Mouse (Mus musculus): Measurements from ENCODE around the gene Il18. TPM values are rescaled to one million over a fixed set of nuclear protein-coding genes. Genes with fewer than 3 reads are reported as not detected.

Il18 gene
- polyA plus RNA-seq, 2 experiments = 4.9 to 9.7 TPM

GRCm38 (mm10) chr9:50535930-50536329 lies 18.7 kb upstream of the Il18 start:
- Histone ChIP-seq H3K4me3 (ENCODE audit: insufficient read depth in 1 of 2, low read depth in 2 of 2, low read length in 2 of 2) (no peak overlapping the region), H3K27me3 (ENCODE audit: control insufficient read depth, insufficient read depth, low read length) (no peaks in the 10 kb centered on the region), H3K9me3 (ENCODE audit: control insufficient read depth, low read length) (no peaks in the 10 kb centered on the region), H3K9ac (replicated peaks) (no peak overlapping the region), H3K36me3 (replicated peaks; ENCODE audit: control insufficient read depth, insufficient read depth, low read depth) (no peaks in the 10 kb centered on the region), H3K4me2 (ENCODE audit: low read depth) (no peak overlapping the region), H3K4me1 (replicated peaks; ENCODE audit: control insufficient read depth in 2 of 2, insufficient read depth in 2 of 2, low read length in 1 of 2) (peaks cover 0 to 11% of the 10 kb centered on the region in 2 experiments; a peak in 2 of 4 replicates), H3K27ac (no peak overlapping the region)
- DNase-seq (ENCODE audit: low read depth in 3 of 3, low spot score in 3 of 3) (no peak), ATAC-seq (ENCODE audit: insufficient read depth) (no peak)
- TF ChIP-seq EP300 (IDR thresholded peaks at IDR 0.05; ENCODE audit: low read depth) = no peak
- WGBS (ENCODE audit: insufficient replicate concordance) = 62% methylated on average over 5 of the region's 5 CpGs

DNA sequence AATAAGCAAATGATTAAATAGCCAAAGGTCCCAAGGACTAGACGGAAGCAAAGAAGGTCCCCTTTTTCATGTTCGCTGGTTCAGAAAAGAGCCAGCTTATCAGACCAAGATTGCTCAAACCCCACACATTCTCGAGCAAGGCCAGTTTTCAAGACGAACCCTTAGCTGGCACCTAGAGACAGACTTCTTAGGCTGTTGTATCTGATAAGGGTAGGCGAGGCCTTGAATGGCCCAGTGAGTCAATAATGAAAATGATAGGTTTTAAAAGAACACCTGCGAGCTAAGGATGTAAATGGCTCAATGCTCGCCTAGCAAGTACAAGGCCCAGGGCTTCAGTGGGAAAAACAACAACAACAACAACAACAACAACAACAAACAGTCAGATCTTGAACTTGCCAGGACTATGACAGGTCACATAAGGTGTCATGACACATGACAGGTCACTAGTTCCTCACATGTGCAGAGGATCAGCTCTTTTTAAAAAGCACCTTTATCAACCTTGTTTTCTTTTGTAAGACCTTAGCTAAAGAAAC lies 18.0 kb upstream of the Il18 start:
- H3K27me3 ChIP-seq (ENCODE audit: control insufficient read depth, insufficient read depth, low read length) = no peaks in the 10 kb centered on the region

GRCm38 (mm10) chr9:50537295-50537694 lies 17.3 kb upstream of the Il18 start:
- Histone ChIP-seq H3K27me3 (ENCODE audit: control insufficient read depth, insufficient read depth, low read length) (no peaks in the 10 kb centered on the region), H3K9me3 (ENCODE audit: control insufficient read depth, low read length) (no peaks in the 10 kb centered on the region), H3K9ac (replicated peaks) (no peak overlapping the region), H3K4me2 (ENCODE audit: low read depth) (no peak overlapping the region), H3K27ac (no peak overlapping the region), H3K4me3 (ENCODE audit: insufficient read depth in 1 of 2, low read depth in 2 of 2, low read length in 2 of 2) (no peak overlapping the region), H3K36me3 (replicated peaks; ENCODE audit: control insufficient read depth, insufficient read depth, low read depth) (no peaks in the 10 kb centered on the region), H3K4me1 (replicated peaks; ENCODE audit: control insufficient read depth in 2 of 2, insufficient read depth in 2 of 2, low read length in 1 of 2) (peaks cover 0 to 11% of the 10 kb centered on the region in 2 experiments; a peak in 2 of 4 replicates)
- DNase-seq (ENCODE audit: low read depth in 3 of 3, low spot score in 3 of 3) (no peak), ATAC-seq (ENCODE audit: insufficient read depth) (no peak)
- no peak for TF ChIP-seq CTCF (IDR thresholded peaks at IDR 0.05; ENCODE audit: low read depth)
- TF ChIP-seq EP300 (IDR thresholded peaks at IDR 0.05; ENCODE audit: low read depth) = no peak
- 20% methylated on average over 4 of the region's 4 CpGs for WGBS (ENCODE audit: insufficient replicate concordance)

More for the DNA sequence above, 18.0 kb upstream of the Il18 start:
- Histone ChIP-seq H3K9ac (replicated peaks) (no peak overlapping the region), H3K27ac (no peak overlapping the region), H3K36me3 (replicated peaks; ENCODE audit: control insufficient read depth, insufficient read depth, low read depth) (no peaks in the 10 kb centered on the region), H3K4me3 (ENCODE audit: insufficient read depth in 1 of 2, low read depth in 2 of 2, low read length in 2 of 2) (no peak overlapping the region), H3K4me2 (ENCODE audit: low read depth) (no peak overlapping the region), H3K9me3 (ENCODE audit: control insufficient read depth, low read length) (no peaks in the 10 kb centered on the region), H3K4me1 (replicated peaks; ENCODE audit: control insufficient read depth in 2 of 2, insufficient read depth in 2 of 2, low read length in 1 of 2) (peaks cover 0 to 11% of the 10 kb centered on the region in 2 experiments; a peak in 2 of 4 replicates)
- TF ChIP-seq CTCF (IDR thresholded peaks at IDR 0.05; ENCODE audit: low read depth) (no peak), EP300 (IDR thresholded peaks at IDR 0.05; ENCODE audit: low read depth) (no peak)
- DNase-seq (ENCODE audit: low read depth in 3 of 3, low spot score in 3 of 3) (no peak), ATAC-seq (ENCODE audit: insufficient read depth) (no peak)
- WGBS (ENCODE audit: insufficient replicate concordance) = 35% methylated on average over 7 of the region's 7 CpGs

- no peaks in the 10 kb centered on the region for H3K36me3 ChIP-seq (replicated peaks; ENCODE audit: control insufficient read depth, insufficient read depth, low read depth)
- peaks cover 0 to 5% of the 10 kb centered on the region in 2 experiments; a peak in 1 of 4 replicates for H3K4me1 ChIP-seq (replicated peaks; ENCODE audit: control insufficient read depth in 2 of 2, insufficient read depth in 2 of 2, low read length in 1 of 2)
- no peak for TF ChIP-seq EP300 (IDR thresholded peaks at IDR 0.05; ENCODE audit: low read depth)
- no peak for TF ChIP-seq CTCF (IDR thresholded peaks at IDR 0.05; ENCODE audit: low read depth)
- 24% methylated on average over 7 of the region's 7 CpGs for WGBS (ENCODE audit: insufficient replicate concordance)
- H3K9me3 ChIP-seq (ENCODE audit: control insufficient read depth, low read length) = no peaks in the 10 kb centered on the region
- H3K4me2 ChIP-seq (ENCODE audit: low read depth) = no peak overlapping the region
- H3K4me3 ChIP-seq (ENCODE audit: insufficient read depth in 1 of 2, low read depth in 2 of 2, low read length in 2 of 2) = no peak overlapping the region
- DNase-seq (ENCODE audit: low read depth in 3 of 3, low spot score in 3 of 3) (no peak), ATAC-seq (ENCODE audit: insufficient read depth) (no peak)
- no peaks in the 10 kb centered on the region for H3K27me3 ChIP-seq (ENCODE audit: control insufficient read depth, insufficient read depth, low read length)
- H3K27ac ChIP-seq = no peak overlapping the region
- no peak overlapping the region for H3K9ac ChIP-seq (replicated peaks)
These were observed 14.5 kb upstream of the Il18 start for GRCm38 (mm10) chr9:50540170-50540569.

GRCm38 (mm10) chr9:50542401-50542800 lies 12.2 kb upstream of the Il18 start:
- no peak overlapping the region for H3K27ac ChIP-seq
- H3K27me3 ChIP-seq (ENCODE audit: control insufficient read depth, insufficient read depth, low read length) = no peaks in the 10 kb centered on the region
- H3K4me3 ChIP-seq (ENCODE audit: insufficient read depth in 1 of 2, low read depth in 2 of 2, low read length in 2 of 2) = no peak overlapping the region
- TF ChIP-seq EP300 (IDR thresholded peaks at IDR 0.05; ENCODE audit: low read depth) (no peak), CTCF (IDR thresholded peaks at IDR 0.05; ENCODE audit: low read depth) (no peak)
- H3K9ac ChIP-seq (replicated peaks) = no peak overlapping the region
- peaks cover 0 to 3% of the 10 kb centered on the region in 2 experiments; a peak in 1 of 4 replicates for H3K4me1 ChIP-seq (replicated peaks; ENCODE audit: control insufficient read depth in 2 of 2, insufficient read depth in 2 of 2, low read length in 1 of 2)
- H3K4me2 ChIP-seq (ENCODE audit: low read depth) = no peak overlapping the region
- DNase-seq (ENCODE audit: low read depth in 3 of 3, low spot score in 3 of 3) = no peak
- no peak for ATAC-seq (ENCODE audit: insufficient read depth)
- H3K9me3 ChIP-seq (ENCODE audit: control insufficient read depth, low read length) = no peaks in the 10 kb centered on the region
- H3K36me3 ChIP-seq (replicated peaks; ENCODE audit: control insufficient read depth, insufficient read depth, low read depth) = no peaks in the 10 kb centered on the region
- 64% methylated on average over 9 of the region's 9 CpGs for WGBS (ENCODE audit: insufficient replicate concordance)

All from liver, embryonic 14.5 days (tissue).